Mouse (Mus musculus): ENCODE measurements around the gene Ptprcap. TPM values are rescaled to one million over a fixed set of nuclear protein-coding genes. Genes with fewer than 3 reads are reported as not detected.

The Ptprcap gene
- polyA plus RNA-seq (2015; fragmentation: Nextera tagmentation; extraction: Ambion mirVana), result 2.7 and 3.6 TPM in 2 replicates

DNA sequence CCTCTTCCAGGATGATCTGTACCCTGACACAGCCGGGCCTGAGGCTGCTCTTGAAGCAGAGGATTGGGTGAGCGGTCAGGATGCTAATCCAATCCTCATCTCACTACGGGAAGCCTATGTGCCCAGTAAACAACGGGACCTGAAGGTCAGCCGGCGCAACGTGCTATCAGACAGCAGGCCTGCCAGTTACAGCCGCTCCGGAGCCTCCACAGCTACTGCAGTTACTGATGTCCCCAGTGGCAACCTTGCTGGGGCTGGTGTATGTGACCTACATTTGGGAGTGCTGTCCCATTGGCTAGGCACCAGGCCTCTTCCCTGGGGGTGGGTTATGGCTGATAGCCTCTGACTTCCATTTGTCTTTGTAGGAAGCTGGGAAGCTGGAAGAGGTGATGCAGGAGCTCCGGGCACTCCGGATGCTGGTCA lies at the start of gene Ptprcap:
TSS of gene Ptprcap (plus strand) at position 373 of the 423 bp plus-strand sequence.
- Histone ChIP-seq H3K36me3 (peaks cover 70% of the 10 kb centered on the region), H3K4me1 (peaks cover 12% of the 10 kb centered on the region), H3K4me3 (no peak within 1 kb of the TSS), H3K27me3 (no peaks in the 10 kb centered on the region), H3K9ac (no peak within 1 kb of the TSS; the same call in 1 of the 2 replicates), H3K9me3 (no peaks in the 10 kb centered on the region), H3K4me2 (replicated peaks) (no peak within 1 kb of the TSS), H3K27ac (no peak within 1 kb of the TSS)
- ATAC-seq (ENCODE audit: low FRiP score, low read depth), result no peak
- WGBS, result 69% methylated on average over 11 of the region's 11 CpGs

DNA sequence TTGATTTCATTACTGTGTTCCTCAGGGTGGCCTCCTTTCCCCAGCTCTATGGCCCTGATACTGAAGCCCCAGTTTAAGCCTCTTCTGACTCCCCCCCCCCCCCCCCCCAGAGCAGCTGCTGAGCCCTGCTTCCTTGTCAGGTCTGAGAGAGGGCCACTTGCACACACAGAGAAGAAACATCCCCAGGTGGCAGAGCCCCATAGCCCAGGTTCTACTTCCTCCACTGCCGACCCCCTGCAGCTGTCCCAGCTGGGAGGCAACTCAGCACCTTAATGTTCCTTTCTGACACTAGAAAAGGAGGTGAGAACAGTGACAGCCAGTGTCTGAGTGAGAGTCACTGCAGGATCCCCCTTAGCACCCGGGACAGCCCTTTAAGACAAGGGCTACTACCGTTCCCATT lies 49.6 kb upstream of the Ptprcap start:
- Histone ChIP-seq H3K4me1 (peaks cover 28% of the 10 kb centered on the region), H3K9me3 (no peaks in the 10 kb centered on the region), H3K27ac (no peak overlapping the region), H3K27me3 (peaks cover 45% of the 10 kb centered on the region), H3K4me2 (replicated peaks) (no peak overlapping the region), H3K36me3 (no peaks in the 10 kb centered on the region; the same call in 1 of the 2 replicates), H3K9ac (no peak overlapping the region), H3K4me3 (no peak overlapping the region)
- 80% methylated on average over 3 of the region's 3 CpGs for WGBS
- no peak for ATAC-seq (ENCODE audit: low FRiP score, low read depth)

DNA sequence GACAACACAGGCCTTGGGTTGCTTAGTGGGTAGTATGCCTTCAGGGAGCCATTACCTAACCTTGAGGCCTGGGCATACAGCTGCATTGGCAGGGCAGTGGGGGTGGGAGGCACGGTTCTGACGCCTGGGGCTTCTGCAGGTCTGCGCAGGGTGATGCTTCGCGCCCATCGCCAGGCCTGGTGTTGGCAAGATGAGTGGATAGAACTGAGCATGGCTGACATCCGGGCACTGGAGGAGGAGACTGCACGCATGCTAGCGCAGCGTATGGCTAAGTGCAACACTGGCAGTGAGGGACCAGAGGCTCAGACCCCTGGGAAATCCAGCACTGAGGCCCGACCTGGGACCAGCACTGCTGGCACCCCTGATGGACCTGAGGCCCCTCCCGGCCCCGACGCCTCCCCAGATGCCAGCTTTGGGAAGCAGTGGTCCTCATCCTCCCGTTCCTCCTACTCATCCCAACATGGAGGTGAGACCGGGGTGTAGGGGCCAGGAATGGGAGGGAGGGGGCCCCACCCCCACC lies 48.7 kb upstream of the Ptprcap start:
- Histone ChIP-seq H3K4me1 (peaks cover 20% of the 10 kb centered on the region), H3K27me3 (peaks cover 38% of the 10 kb centered on the region), H3K4me3 (no peak overlapping the region), H3K9ac (no peak overlapping the region), H3K9me3 (no peaks in the 10 kb centered on the region), H3K36me3 (no peaks in the 10 kb centered on the region; the same call in 1 of the 2 replicates), H3K4me2 (replicated peaks) (no peak overlapping the region), H3K27ac (no peak overlapping the region)
- WGBS, result 90% methylated on average over 16 of the region's 16 CpGs
- no peak for ATAC-seq (ENCODE audit: low FRiP score, low read depth)

DNA sequence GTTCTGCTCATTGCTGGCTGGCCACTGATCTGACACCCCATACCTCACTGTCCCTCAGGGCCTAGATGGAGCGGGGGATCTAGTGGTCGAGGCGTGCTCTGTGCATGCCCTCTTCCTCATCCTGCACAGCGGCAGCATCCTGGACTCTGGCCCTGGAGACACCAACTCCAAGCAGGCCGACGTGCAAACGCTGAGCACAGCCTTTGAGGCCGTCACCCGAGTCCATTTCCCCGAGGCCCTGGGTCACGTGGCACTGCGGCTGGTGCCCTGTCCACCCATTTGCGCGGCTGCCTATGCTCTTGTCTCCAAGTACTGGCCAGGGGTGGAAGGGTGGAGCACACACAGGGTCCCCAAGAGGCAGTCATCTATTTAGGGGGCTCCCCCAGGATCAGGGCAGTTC lies 46.8 kb upstream of the Ptprcap start:
- H3K4me2 ChIP-seq (replicated peaks), result no peak overlapping the region
- ATAC-seq (ENCODE audit: low FRiP score, low read depth), result no peak
- no peaks in the 10 kb centered on the region for H3K9me3 ChIP-seq
- H3K36me3 ChIP-seq, result peaks cover 3% of the 10 kb centered on the region; the same call in 1 of the 2 replicates
- H3K27me3 ChIP-seq, result peaks cover 19% of the 10 kb centered on the region
- H3K4me3 ChIP-seq, result no peak overlapping the region
- H3K4me1 ChIP-seq, result peaks cover under 1% of the 10 kb centered on the region; the same call in 1 of the 2 replicates
- no peak overlapping the region for H3K27ac ChIP-seq
- 89% methylated on average over 14 of the region's 14 CpGs for WGBS
- no peak overlapping the region for H3K9ac ChIP-seq

DNA sequence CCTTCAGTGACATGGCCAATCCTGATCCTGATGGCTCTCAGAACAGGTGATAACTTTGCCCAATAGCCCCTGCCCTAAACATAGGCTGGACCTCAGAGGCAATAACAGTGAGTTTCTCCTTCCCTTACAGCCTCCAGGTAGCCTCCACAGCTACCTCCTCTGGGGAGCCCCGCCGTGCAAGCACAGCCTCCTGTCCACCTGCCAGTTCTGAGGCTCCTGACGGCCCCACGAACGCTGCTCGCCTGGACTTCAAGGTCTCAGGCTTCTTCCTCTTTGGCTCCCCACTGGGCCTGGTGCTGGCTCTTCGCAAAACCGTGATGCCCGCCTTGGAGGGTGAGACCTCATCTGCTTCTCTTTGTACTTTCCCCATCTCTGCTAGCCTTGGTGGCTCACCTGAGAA lies 44.9 kb upstream of the Ptprcap start:
- H3K27me3 ChIP-seq, result peaks cover under 1% of the 10 kb centered on the region; the same call in 1 of the 2 replicates
- H3K9me3 ChIP-seq, result no peaks in the 10 kb centered on the region
- 84% methylated on average over 9 of the region's 9 CpGs for WGBS
- H3K36me3 ChIP-seq, result peaks cover 22% of the 10 kb centered on the region
- no peak for ATAC-seq (ENCODE audit: low FRiP score, low read depth)
- H3K4me1 ChIP-seq, result peaks cover 6% of the 10 kb centered on the region
- no peak overlapping the region for H3K4me2 ChIP-seq (replicated peaks)
- H3K9ac ChIP-seq, result no peak overlapping the region
- H3K4me3 ChIP-seq, result no peak overlapping the region
- no peak overlapping the region for H3K27ac ChIP-seq

DNA sequence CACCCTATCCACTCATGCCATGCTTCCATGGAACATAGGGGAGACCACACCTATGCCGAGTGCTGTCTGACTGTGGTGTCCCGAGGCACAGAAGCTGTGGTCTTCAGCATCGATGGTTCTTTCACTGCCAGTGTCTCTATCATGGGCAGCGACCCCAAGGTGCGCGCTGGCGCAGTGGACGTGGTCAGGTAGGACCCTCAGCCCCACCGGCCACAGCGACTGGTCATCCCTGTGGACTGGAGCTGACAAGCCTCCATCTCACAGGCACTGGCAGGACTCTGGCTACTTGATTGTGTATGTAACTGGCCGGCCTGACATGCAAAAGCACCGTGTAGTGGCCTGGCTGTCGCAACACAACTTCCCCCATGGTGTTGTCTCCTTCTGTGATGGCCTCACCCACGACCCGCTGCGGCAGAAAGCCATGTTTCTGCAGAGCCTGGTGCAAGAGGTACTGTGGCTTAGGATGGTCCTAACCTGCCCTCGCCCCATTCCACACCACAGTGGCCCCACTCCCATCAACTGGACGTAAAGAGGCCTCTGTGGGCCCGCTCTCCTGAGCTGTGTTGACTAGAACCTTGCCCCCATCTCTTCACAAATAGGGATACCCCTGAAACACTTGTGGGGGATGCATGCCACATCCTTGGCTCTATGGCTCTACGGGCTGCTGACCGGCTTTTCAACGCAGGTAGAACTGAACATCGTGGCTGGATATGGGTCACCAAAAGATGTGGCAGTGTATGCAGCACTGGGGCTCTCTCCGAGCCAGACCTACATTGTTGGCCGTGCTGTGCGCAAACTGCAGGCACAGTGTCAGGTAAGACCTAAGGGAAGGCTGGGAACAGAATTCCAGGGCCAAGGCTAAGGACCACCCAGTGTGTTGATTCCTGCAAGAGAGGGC lies 41.1 kb upstream of the Ptprcap start:
- no peak overlapping the region for H3K4me2 ChIP-seq (replicated peaks)
- no peak overlapping the region; the same call in 1 of the 2 replicates for H3K27ac ChIP-seq
- peaks cover 20% of the 10 kb centered on the region for H3K4me1 ChIP-seq
- no peaks in the 10 kb centered on the region for H3K27me3 ChIP-seq
- H3K9ac ChIP-seq, result no peak overlapping the region
- no peaks in the 10 kb centered on the region for H3K9me3 ChIP-seq
- ATAC-seq (ENCODE audit: low FRiP score, low read depth), result no peak
- 96% methylated on average over 26 of the region's 26 CpGs for WGBS
- H3K36me3 ChIP-seq, result peaks cover 60% of the 10 kb centered on the region
- H3K4me3 ChIP-seq, result no peak overlapping the region

DNA sequence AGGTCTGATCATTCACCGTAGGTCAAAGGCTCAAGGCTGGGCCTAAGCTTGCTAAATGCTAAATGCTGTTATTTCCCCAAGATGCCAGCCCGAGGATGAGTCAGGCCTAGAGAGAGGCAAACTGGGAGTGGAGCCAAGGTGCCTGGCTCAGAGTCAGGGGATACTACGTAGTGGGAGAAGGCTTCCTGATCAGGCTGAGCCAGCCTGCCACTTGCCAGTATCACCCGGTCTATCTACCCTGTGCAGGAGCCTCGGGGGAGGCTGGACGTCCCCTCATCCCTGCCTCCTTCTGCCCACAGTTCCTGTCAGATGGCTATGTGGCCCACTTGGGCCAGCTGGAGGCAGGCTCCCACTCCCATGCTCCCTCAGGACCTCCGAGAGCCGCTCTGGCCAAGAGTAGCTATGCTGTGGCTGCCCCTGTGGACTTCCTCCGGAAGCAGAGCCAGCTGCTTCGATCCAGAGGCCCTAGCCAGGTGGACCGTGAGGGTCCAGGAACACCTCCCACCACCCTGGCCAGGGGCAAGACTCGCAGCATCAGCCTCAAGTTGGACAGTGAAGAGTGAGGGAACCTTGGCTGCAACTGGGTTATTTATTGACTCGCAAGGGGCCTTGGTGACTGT lies 40.1 kb upstream of the Ptprcap start:
- H3K36me3 ChIP-seq, result peaks cover 70% of the 10 kb centered on the region
- H3K27ac ChIP-seq, result peak overlapping the region; percentile 69
- H3K4me3 ChIP-seq, result no peak overlapping the region
- H3K27me3 ChIP-seq, result no peaks in the 10 kb centered on the region
- peaks cover 20% of the 10 kb centered on the region for H3K4me1 ChIP-seq
- ATAC-seq (ENCODE audit: low FRiP score, low read depth), result no peak
- H3K9ac ChIP-seq, result peak overlapping the region; percentile 35; the same call in 1 of the 2 replicates
- no peaks in the 10 kb centered on the region for H3K9me3 ChIP-seq
- peak overlapping the region; percentile 9; the same call in 1 of the 2 replicates for H3K4me2 ChIP-seq (replicated peaks)
- WGBS, result 66% methylated on average over 13 of the region's 13 CpGs

DNA sequence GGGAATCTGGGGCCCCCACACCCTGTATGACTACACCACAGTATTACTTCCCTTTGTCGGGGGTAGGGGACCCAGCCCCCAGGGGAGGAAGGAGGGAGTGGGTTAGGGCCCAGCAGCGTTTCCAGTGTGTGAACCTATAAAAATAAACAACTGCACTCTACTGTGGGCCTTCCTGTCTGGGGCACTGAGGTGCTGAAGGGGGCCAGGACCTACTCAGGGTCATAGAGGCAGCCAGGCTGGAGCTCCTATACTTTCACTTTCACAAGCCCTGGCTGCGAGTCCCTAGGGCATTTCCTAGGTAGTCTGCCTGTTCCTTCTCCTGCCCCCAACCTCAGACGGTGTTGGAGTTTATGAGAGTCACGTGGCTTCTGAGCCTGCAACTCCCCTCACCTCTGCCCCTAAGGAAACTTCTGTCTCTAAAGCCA lies 39.6 kb upstream of the Ptprcap start:
- peaks cover 72% of the 10 kb centered on the region for H3K36me3 ChIP-seq
- H3K27ac ChIP-seq, result peak overlapping the region; percentile 69; the same call in 1 of the 2 replicates

DNA sequence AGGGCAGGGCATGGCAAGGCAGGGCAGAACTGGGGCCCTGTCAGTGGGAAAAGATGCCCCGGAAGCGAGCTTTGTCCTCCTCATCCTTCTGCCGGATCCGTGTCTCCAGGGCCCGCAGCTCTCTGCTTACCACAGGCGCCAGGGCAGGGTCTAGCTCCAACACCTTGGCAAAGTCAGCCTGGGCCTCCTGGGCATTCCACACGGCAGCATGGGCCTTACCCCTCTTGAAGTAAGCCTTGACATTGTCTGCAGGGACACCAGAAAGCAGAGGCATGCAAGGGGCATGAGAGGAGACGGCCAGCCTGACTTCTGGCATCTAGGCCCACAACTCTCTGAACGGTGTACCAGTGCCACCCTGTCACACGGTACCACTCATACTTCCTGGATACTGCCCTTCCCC lies 38.9 kb upstream of the Ptprcap start:
- Histone ChIP-seq H3K27me3 (no peaks in the 10 kb centered on the region), H3K9me3 (no peaks in the 10 kb centered on the region), H3K9ac (0 out of 2 replicates have a peak overlapping the region, but pooled peaks have one; percentile 25), H3K4me2 (replicated peaks) (no peak overlapping the region), H3K36me3 (peaks cover 75% of the 10 kb centered on the region), H3K4me3 (no peak overlapping the region), H3K4me1 (peaks cover 20% of the 10 kb centered on the region), H3K27ac (peak overlapping the region; percentile 69; the same call in 1 of the 2 replicates)
- no peak for ATAC-seq (ENCODE audit: low FRiP score, low read depth)
- 92% methylated on average over 10 of the region's 10 CpGs for WGBS

More for the DNA sequence above, 39.6 kb upstream of the Ptprcap start:
- Histone ChIP-seq H3K9me3 (no peaks in the 10 kb centered on the region), H3K27me3 (no peaks in the 10 kb centered on the region), H3K4me2 (replicated peaks) (peak overlapping the region; percentile 9; the same call in 1 of the 2 replicates), H3K4me1 (peaks cover 20% of the 10 kb centered on the region), H3K9ac (0 out of 2 replicates have a peak overlapping the region, but pooled peaks have one; percentile 35), H3K4me3 (no peak overlapping the region)
- 33% methylated on average over 5 of the region's 5 CpGs for WGBS
- ATAC-seq (ENCODE audit: low FRiP score, low read depth), result peak; percentile 20; the same call in 1 of the 2 replicates

DNA sequence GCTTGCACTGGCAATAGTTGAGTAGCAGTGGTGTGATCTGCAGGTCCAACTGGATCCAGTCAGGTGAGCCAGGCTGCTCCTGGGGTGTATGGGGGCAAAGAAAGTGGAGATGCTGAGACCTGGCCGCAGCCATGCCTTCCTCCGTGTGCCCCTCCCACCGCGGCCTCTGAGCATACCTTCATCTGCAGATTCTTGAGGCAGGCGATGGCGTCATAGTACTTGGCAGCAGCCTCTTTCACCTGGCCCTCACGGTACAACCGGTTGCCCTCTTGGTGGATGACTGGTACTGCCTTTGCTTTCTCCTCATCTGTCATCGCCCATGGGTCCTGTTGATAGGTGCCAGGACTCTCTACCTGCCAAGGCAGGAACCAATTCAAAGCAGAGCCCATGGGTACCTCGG lies 38.3 kb upstream of the Ptprcap start:
- WGBS, result 95% methylated on average over 10 of the region's 10 CpGs

DNA sequence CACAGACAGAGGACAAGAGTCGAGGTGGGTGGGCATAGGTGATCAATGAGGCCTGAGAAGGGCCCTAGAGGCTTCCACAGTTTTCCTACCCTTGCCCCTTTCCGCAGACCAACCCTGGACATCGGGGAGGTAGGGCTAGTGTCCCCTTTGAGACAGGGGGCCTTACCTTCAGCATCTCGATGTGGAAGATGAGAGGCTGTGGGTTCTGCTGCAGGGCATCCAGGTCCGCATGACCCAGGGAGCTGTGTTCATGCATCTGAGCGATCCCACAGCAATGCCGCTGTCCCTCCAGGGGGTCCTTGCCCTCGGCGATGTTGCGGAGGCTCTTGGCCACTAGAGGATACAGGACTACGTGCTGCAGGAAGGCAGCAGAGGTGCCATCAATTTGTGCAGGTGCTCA lies 37.6 kb upstream of the Ptprcap start:
- 85% methylated on average over 11 of the region's 11 CpGs for whole genome bisulfite sequencing
- H3K36me3 ChIP-seq, result peaks cover 75% of the 10 kb centered on the region
- H3K27me3 ChIP-seq, result no peaks in the 10 kb centered on the region
- no peak overlapping the region for H3K4me3 ChIP-seq
- H3K4me1 ChIP-seq, result peaks cover 29% of the 10 kb centered on the region
- no peaks in the 10 kb centered on the region for H3K9me3 ChIP-seq
- no peak overlapping the region for H3K4me2 ChIP-seq (replicated peaks)
- no peak overlapping the region for H3K27ac ChIP-seq
- H3K9ac ChIP-seq, result no peak overlapping the region
- ATAC-seq (ENCODE audit: low FRiP score, low read depth), result no peak

More for the DNA sequence above, 38.3 kb upstream of the Ptprcap start:
- H3K9ac ChIP-seq, result 0 out of 2 replicates have a peak overlapping the region, but pooled peaks have one; percentile 25
- peaks cover 75% of the 10 kb centered on the region for H3K36me3 ChIP-seq
- no peak overlapping the region for H3K4me2 ChIP-seq (replicated peaks)
- no peaks in the 10 kb centered on the region for H3K27me3 ChIP-seq
- no peak overlapping the region for H3K4me3 ChIP-seq
- no peak overlapping the region; the same call in 1 of the 2 replicates for H3K27ac ChIP-seq
- peaks cover 22% of the 10 kb centered on the region for H3K4me1 ChIP-seq
- H3K9me3 ChIP-seq, result no peaks in the 10 kb centered on the region
- no peak for ATAC-seq (ENCODE audit: low FRiP score, low read depth)

Data from limb, embryonic 13.5 days (tissue).